Mouse (Mus musculus) urinary bladder, postnatal 0 days (tissue): ENCODE measurements around the gene Dmbx1. TPM values are rescaled to one million over a fixed set of nuclear protein-coding genes. Genes with fewer than 3 reads are reported as not detected.

Experiments used
- polyA plus RNA-seq: library from polyadenylated mRNA; unstranded; fragments of >200 nt; fragmentation: Nextera tagmentation; extraction: Ambion mirVana; gene quantifications from 2 replicates; pipeline ENCODE4 v1.2.1, GENCODE M21; 2015

The Dmbx1 gene
- polyA plus RNA-seq = not detected in 2 replicates

DNA sequence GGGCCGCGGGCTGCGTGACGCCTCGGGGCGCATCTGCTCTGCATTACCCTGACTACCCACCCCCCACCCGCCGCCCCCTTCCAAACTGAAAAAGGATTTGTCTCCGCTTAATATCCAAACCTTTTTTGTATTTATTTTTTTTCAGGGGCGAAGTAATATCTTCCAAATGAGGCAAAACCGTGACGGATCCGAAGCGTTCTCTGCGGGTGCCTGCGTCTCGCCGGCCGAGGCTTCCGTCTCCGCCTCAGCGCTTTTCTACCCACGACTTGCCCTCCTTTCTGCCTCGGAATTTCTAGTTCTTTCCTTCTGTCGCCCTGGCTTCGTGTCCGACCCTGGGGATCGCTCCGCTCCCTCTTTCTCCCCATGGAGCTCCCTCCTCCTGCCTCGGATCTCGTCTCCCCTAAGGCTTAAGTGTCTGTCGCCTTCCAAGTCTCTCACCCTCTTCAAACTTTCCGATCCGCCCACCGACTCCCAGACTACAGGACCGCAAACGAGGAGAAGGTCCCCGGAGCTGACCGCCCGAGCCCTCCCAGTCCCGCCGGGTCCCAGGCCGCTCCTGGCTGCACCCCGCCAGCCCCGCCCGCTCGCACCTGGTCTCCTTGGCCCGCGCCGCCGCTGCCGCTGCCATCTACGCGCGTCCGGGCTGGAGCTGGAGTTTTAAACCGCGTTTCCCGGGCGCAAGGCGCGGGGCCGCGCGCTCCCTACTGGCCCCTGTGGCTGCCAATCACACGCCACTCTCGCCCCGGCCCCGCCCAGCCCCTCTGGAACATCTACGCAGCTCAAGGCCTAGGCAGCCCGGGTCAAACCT, at the start of gene Dmbx1:
Dmbx1 (minus strand) TSS at position 632 of the 808 bp plus-strand sequence.

DNA sequence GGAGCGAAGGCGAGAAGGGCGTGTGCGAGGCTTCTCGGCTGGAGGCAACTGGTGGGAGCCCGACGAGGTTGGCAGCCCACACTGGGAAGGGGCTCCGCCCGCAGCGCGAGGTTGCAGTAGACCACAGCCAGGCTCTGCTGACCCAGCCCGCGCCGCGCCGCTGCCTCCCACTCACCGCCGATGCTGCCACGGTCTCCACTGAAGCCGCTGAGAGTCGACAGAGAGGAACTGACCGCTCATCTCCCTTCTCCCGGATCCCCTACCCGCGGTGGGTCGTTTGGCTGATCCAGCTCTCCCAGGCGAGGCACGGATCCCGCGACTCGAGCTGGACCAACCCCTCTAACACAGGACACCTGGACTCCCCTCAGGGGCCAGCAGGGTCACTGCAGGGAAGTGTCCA, 49.2 kb downstream of the Dmbx1 start, which contains the start of gene 6430628N08Rik:
6430628N08Rik (plus strand) TSS at position 113 of the 400 bp plus-strand sequence.

DNA sequence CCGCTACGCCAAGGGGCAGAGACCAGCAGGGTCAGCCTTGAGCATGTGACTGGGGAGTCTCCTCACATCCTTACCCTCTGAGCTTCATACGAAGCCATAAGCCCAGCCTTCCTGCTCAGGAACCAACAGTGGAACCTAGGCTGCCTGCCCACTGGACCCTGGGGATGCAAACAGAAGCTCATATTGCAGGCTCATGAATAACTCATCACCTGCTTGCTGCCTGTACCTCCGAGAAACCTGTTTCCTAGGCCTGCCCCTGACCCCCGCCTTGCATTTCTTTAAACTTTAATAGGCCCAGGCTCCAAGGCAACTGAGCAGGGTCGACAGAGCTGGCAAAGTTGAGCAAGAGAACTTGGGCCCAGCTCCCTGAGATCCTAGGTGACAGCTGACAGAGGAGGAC, 55.7 kb downstream of the Dmbx1 start, which contains the start of gene Kncn:
Kncn (plus strand) TSS at position 379 of the 400 bp plus-strand sequence.

Other genes with a start within 250 kb of the Dmbx1 start
- gene Efcab14, start 202.2 kb downstream of the Dmbx1 start, polyA plus RNA-seq = 16.0 and 21.4 TPM in 2 replicates
- 0.28 TPM in 1 of 2 replicates, not detected in the other for gene Tex38, start 158.9 kb downstream of the Dmbx1 start, polyA plus RNA-seq
- gene Atpaf1, start 155.1 kb downstream of the Dmbx1 start, polyA plus RNA-seq = 23.7 and 26.4 TPM in 2 replicates
- 9.3 and 9.4 TPM in 2 replicates for gene Mob3c, start 111.8 kb downstream of the Dmbx1 start, polyA plus RNA-seq
- gene Mknk1, start 100.7 kb downstream of the Dmbx1 start, polyA plus RNA-seq = 18.9 TPM in 2 replicates
- gene Kncn, start 55.5 kb downstream of the Dmbx1 start, polyA plus RNA-seq = not detected in 2 replicates
- not detected in 2 replicates for gene 6430628N08Rik, start 49.3 kb downstream of the Dmbx1 start, polyA plus RNA-seq
- gene Faah, start 78.0 kb upstream of the Dmbx1 start, polyA plus RNA-seq = 3.1 and 3.2 TPM in 2 replicates
- 11.4 and 11.8 TPM in 2 replicates for gene Nsun4, start 114.0 kb upstream of the Dmbx1 start, polyA plus RNA-seq
- 635 and 692 TPM in 2 replicates for gene Uqcrh, start 135.1 kb upstream of the Dmbx1 start, polyA plus RNA-seq
- 34.6 and 36.8 TPM in 2 replicates for gene Lrrc41, start 135.3 kb upstream of the Dmbx1 start, polyA plus RNA-seq
- gene Rad54l, start 183.8 kb upstream of the Dmbx1 start, polyA plus RNA-seq = 5.1 and 6.9 TPM in 2 replicates
- gene Pomgnt1, start 183.9 kb upstream of the Dmbx1 start, polyA plus RNA-seq = 72.8 and 75.7 TPM in 2 replicates
- gene Lurap1, start 211.4 kb upstream of the Dmbx1 start, polyA plus RNA-seq = 2.0 and 2.1 TPM in 2 replicates
- gene Tspan1, start 227.7 kb upstream of the Dmbx1 start, polyA plus RNA-seq = 0.58 and 0.68 TPM in 2 replicates
- not detected in 2 replicates for gene 1700042G07Rik, start 233.4 kb upstream of the Dmbx1 start, polyA plus RNA-seq
- not detected in 2 replicates for gene Gm49337, start 233.5 kb upstream of the Dmbx1 start, polyA plus RNA-seq